Mouse (Mus musculus) kidney, adult 2 months (tissue): ENCODE measurements at regions not wholly inside any gene's neighbourhood (a gene's known extent, or its start where the extent isn't known, plus 50 kb on each side); places are given as distances from the start of the nearest gene placed in this dataset.

Experiments used
- CTCF ChIP-seq: fragments of 200-500 bp; conservative IDR thresholded peaks from 2 replicates; pipeline ENCODE4 v1.5.1; 2011; ENCODE audit warnings: low read depth, mild to moderate bottlenecking, control low read depth, low read length, moderate library complexity, mixed read lengths; ENCODE audit not compliant: insufficient read depth, insufficient read length
- POLR2A ChIP-seq: fragments of 200-500 bp; IDR thresholded peaks from one replicate; pipeline ENCODE4 v1.6.1; 2011; ENCODE audit warnings: low read depth, low read length, control low read depth

- TF ChIP-seq POLR2A, result no peak
- no peak for TF ChIP-seq CTCF
These were observed 62.6 kb upstream of the Atp6ap2 start for GRCm38 (mm10) chrX:12525044-12525443.
